Mouse (Mus musculus) bone marrow, adult 2 months (tissue): Measurements from ENCODE around the gene Gm5460.

Experiments
- CTCF ChIP-seq: fragments of 200-500 bp; IDR thresholded peaks from 2 replicates; pipeline ENCODE4 v1.5.1; 2011; ENCODE audit warnings: low read length, control low read depth; ENCODE audit not compliant: control insufficient read depth, insufficient read depth
- POLR2A ChIP-seq: fragments of 200-500 bp; IDR thresholded peaks from 2 replicates; pipeline ENCODE4 v1.6.1; 2011; ENCODE audit warnings: low read depth, mild to moderate bottlenecking, control low read depth, low read length, borderline replicate concordance; ENCODE audit not compliant: control insufficient read depth

GRCm38 (mm10) chr14:34016381-34016780 is at the start of gene Gm5460:
- TF ChIP-seq CTCF (no peak), POLR2A (no peak)
